Mouse (Mus musculus): ENCODE data around the gene Snx3.

The Snx3 gene

GRCm38 (mm10) chr10:42578698-42579474, 77.1 kb downstream of the Snx3 start:
- DNase-seq (ENCODE audit: low spot score): no peak

GRCm38 (mm10) chr10:42579475-42580130, 77.8 kb downstream of the Snx3 start:
- no peak for DNase-seq (ENCODE audit: low spot score)

GRCm38 (mm10) chr10:42580131-42580950, 78.5 kb downstream of the Snx3 start:
- no peak for DNase-seq (ENCODE audit: low spot score)

GRCm38 (mm10) chr10:42580951-42581277, 79.1 kb downstream of the Snx3 start:
- DNase-seq (ENCODE audit: low spot score): no peak

- no peak for DNase-seq (ENCODE audit: low spot score)
These were observed 80.1 kb downstream of the Snx3 start for GRCm38 (mm10) chr10:42581694-42582565.

GRCm38 (mm10) chr10:42582566-42583110, 80.8 kb downstream of the Snx3 start:
- DNase-seq (ENCODE audit: low spot score): no peak

- no peak for DNase-seq (ENCODE audit: low spot score)
These were observed 81.5 kb downstream of the Snx3 start, which contains the start of the genes Nr2e1 and Ostm1 for GRCm38 (mm10) chr10:42583157-42583872. Gene Nr2e1, minus strand, starts transcription at chr10:42583632. Gene Ostm1, plus strand, starts transcription at chr10:42583822.

- DNase-seq (ENCODE audit: low spot score): no peak
These were observed 82.1 kb downstream of the Snx3 start for GRCm38 (mm10) chr10:42583902-42584435.

- DNase-seq (ENCODE audit: low spot score): no peak
These were observed 82.7 kb downstream of the Snx3 start for GRCm38 (mm10) chr10:42584436-42584983.

Data from ovary, postnatal 14 days (tissue).